Mouse (Mus musculus) adrenal gland, postnatal 14 days (tissue): ENCODE results near the gene Olfr365. TPM values are rescaled to one million over a fixed set of nuclear protein-coding genes. Genes with fewer than 3 reads are reported as not detected.

ENCODE experiments used
- DNase-seq: peaks from one replicate; pipeline ENCODE4 v3.0.0; 2021; ENCODE audit warnings: mixed read lengths
- long read RNA-seq, 2 experiments: library from polyadenylated mRNA; stranded (forward); transcript quantifications; one replicate each; pipeline ENCODE4 v2.0.0; 2021
- total RNA-seq: library from RNA; stranded (reverse); gene quantifications from 2 replicates; pipeline ENCODE4 v1.2.3, GENCODE M21; 2021

Olfr365 gene
- not detected in 2 replicates for total RNA-seq
- long read RNA-seq, experiment 1, result 0 reads
- long read RNA-seq, experiment 2, result 0 reads

- DNase-seq, result no peak
These were observed at the start of gene Olfr365 for GRCm38 (mm10) chr2:37187898-37188297. Gene Olfr365, plus strand, starts transcription at chr2:37188198.

DNA sequence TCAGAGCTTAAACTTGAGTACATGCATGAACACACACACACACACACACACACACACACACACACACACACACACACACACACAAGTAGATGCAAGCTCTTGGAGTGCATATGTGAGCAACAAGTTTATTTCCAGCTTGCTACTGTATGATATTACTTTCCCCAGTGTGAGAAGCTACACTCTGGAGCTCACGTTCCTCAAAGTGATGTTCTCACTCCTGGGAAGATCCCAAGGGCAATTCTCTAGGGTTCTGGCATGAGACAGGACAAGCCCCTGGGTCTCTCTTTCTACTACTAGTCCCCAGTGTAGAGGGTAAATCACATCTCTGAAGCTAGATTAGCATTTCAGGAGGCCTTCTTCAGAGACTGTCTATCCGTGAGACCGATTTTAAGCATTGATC is 49.0 kb upstream of the Olfr365 start, which contains the start of gene Olfr364-ps1:
Gene Olfr364-ps1, plus strand, starts transcription at position 301 of the 400 bp plus-strand sequence.
- no peak for DNase-seq

DNA sequence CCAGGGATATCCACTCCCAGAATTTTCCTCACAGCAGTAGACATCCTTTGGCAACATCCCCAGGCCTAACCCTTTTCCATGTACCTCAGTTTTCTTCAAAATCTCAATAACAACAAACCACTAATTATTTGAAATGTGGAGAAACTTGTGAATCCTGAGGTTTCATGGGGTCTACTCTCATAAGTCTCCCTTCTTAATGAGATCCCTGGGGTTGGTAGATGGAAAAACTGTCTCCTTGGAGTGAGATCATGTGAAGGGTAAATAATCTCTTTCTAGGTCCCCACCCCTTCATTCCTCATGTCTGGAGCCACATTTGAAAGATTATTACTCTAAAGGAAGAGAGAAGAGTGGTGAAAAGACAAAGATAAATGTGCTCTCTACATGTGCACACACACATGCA is 23.3 kb downstream of the Olfr365 start, which contains the start of gene Olfr366:
Gene Olfr366, plus strand, starts transcription at position 301 of the 400 bp plus-strand sequence.
- no peak for DNase-seq

Other genes with a start within 250 kb of the Olfr365 start
- not detected in 2 replicates for gene Olfr357, start 194.4 kb upstream of the Olfr365 start, total RNA-seq
- gene Olfr358, start 178.9 kb upstream of the Olfr365 start, total RNA-seq, result not detected in 2 replicates
- gene Olfr360, start 122.5 kb upstream of the Olfr365 start, total RNA-seq, result not detected in 2 replicates
- gene Olfr361, start 98.9 kb upstream of the Olfr365 start, total RNA-seq, result not detected in 2 replicates
- gene Olfr362, start 70.3 kb upstream of the Olfr365 start, total RNA-seq, result not detected in 2 replicates
- not detected in 2 replicates for gene Olfr364-ps1, start 48.9 kb upstream of the Olfr365 start, total RNA-seq
- gene Olfr366, start 23.4 kb downstream of the Olfr365 start, total RNA-seq, result not detected in 2 replicates
- not detected in 2 replicates for gene Olfr368, start 138.3 kb downstream of the Olfr365 start, total RNA-seq
- gene Pdcl, start 171.1 kb downstream of the Olfr365 start, total RNA-seq, result 40.4 and 44.8 TPM in 2 replicates
- gene Rc3h2, start 234.7 kb downstream of the Olfr365 start, total RNA-seq, result 41.5 and 43.7 TPM in 2 replicates